Mouse (Mus musculus): ENCODE data around the gene Zbtb20.

DNA sequence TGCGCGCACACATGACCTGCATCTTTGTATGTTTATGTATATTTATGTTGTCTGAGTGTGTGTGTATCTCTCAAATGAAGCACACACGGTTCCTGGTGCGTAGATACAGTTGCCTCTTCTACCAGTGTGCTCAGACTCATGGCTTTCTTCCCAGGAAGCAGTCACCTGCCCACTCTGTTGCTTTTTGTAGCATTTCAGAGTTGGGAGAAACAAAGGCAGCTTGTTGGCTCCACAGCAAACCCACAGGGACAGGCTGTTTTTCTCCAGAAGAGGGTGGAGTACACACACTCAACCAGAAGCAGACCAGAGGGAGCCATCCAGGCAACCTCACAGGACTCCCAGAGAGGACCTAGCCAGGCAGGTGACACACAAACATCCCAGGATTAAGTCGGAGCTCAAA is 750.3 kb downstream of the Zbtb20 start:
- TF ChIP-seq CTCF (IDR thresholded peaks at IDR 0.05; ENCODE audit: control insufficient read depth, insufficient read depth, insufficient read length) (no peak), USF1 (IDR thresholded peaks at IDR 0.05; ENCODE audit: low read depth) (no peak), MYOD1 (IDR thresholded peaks at IDR 0.05; ENCODE audit: control insufficient read depth, insufficient read length, low read depth) (no peak), MAX (IDR thresholded peaks at IDR 0.05) (no peak), CEBPB (IDR thresholded peaks at IDR 0.05; ENCODE audit: low read depth) (no peak)

Measured in C2C12 (cell line).